30 mouse cellular contexts compared by ENCODE assay signal in the genomic region with DNA sequence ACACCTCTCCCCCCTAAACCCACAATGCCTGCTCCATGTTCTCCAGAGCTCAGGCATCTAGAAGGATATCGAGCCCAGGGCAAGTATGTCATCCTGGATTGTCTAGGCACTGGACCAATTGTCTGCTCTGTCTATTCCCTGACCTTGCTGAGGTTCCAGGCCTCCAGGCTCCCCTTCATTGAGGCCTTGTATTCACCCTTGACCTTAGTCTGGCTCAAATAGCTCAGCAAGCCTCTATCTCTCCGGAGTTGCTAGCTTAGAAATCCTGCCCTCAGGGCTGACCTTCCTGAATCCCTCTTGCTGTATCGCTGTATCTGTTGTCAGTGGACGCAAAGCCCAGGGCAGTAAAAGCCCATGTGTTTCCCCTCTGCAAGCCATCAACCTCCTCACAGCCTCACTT.
A peak's percentile ranks its signal among the peaks of the same experiment; 100 is the strongest.
DNase-seq lines count a peak whose midpoint lies in the region; ATAC-seq lines count a peak whose summit lies in the region.
"Had no signal": no experiment of that assay in that cellular context is flagged by ENCODE, and none has a peak within 500 bp of the region (broad histone marks: within the 10 kb centered on the region; RNA-seq: fewer than 3 reads in every experiment).

No protein-coding gene starts in this region.

- no peaks in the 10 kb centered on the region for H3K9me3 ChIP-seq in forebrain, embryonic 10.5 days
- no peaks in the 10 kb centered on the region for H3K9me3 ChIP-seq in forebrain, embryonic 11.5 days (ENCODE audit: control insufficient read depth, low read length)
- H3K9me3 ChIP-seq in limb, embryonic 10.5 days (replicated peaks) = no peaks in the 10 kb centered on the region
- no peaks in the 10 kb centered on the region for H3K9me3 ChIP-seq in liver, embryonic 12.5 days (replicated peaks)
- H3K9me3 ChIP-seq: embryonic facial prominence, embryonic 10.5 days; embryonic facial prominence, embryonic 13.5 days; heart, embryonic 10.5 days; heart, embryonic 13.5 days had no signal

- H3K27ac ChIP-seq in forebrain, embryonic 10.5 days = peak overlapping the region; percentile 37; the same call in 1 of the 2 replicates
- H3K27ac ChIP-seq in forebrain, embryonic 11.5 days (ENCODE audit: low read depth, low read length) = no peak overlapping the region
- H3K27ac ChIP-seq in limb, embryonic 10.5 days = no peak overlapping the region
- H3K27ac ChIP-seq in liver, embryonic 12.5 days = no peak overlapping the region
- H3K27ac ChIP-seq: embryonic facial prominence, embryonic 10.5 days; embryonic facial prominence, embryonic 13.5 days; gastrocnemius, adult 2 months; heart, embryonic 10.5 days; heart, embryonic 13.5 days; hindbrain, embryonic 14.5 days; hindbrain, postnatal 0 days had no signal

- peaks cover 23% of the 10 kb centered on the region for H3K4me1 ChIP-seq in forebrain, embryonic 10.5 days
- H3K4me1 ChIP-seq in forebrain, embryonic 11.5 days (replicated peaks; ENCODE audit: control insufficient read depth, insufficient read depth, low read length) = no peaks in the 10 kb centered on the region; the same call in 1 of the 2 replicates
- H3K4me1 ChIP-seq in limb, embryonic 10.5 days = peaks cover 21% of the 10 kb centered on the region
- H3K4me1 ChIP-seq in liver, embryonic 12.5 days = no peaks in the 10 kb centered on the region
- H3K4me1 ChIP-seq: embryonic facial prominence, embryonic 13.5 days had no signal

- H3K36me3 ChIP-seq in forebrain, embryonic 10.5 days (replicated peaks) = no peaks in the 10 kb centered on the region
- H3K36me3 ChIP-seq in forebrain, embryonic 11.5 days (ENCODE audit: control insufficient read depth, insufficient read depth, low read length) = no peaks in the 10 kb centered on the region
- no peaks in the 10 kb centered on the region for H3K36me3 ChIP-seq in limb, embryonic 10.5 days
- H3K36me3 ChIP-seq in liver, embryonic 12.5 days = no peaks in the 10 kb centered on the region
- H3K36me3 ChIP-seq: embryonic facial prominence, embryonic 10.5 days; embryonic facial prominence, embryonic 13.5 days; heart, embryonic 10.5 days; heart, embryonic 13.5 days had no signal

- H3K9ac ChIP-seq in forebrain, embryonic 11.5 days (ENCODE audit: low read length) = no peak overlapping the region
- H3K9ac ChIP-seq in liver, embryonic 12.5 days = no peak overlapping the region
- H3K9ac ChIP-seq: embryonic facial prominence, embryonic 13.5 days; forebrain, postnatal 0 days; heart, embryonic 13.5 days; hindbrain, embryonic 14.5 days had no signal

- WGBS in forebrain, embryonic 10.5 days = 55% methylated on average over 4 of the region's 4 CpGs
- WGBS in forebrain, embryonic 11.5 days = 57% methylated on average over 4 of the region's 4 CpGs
- WGBS in limb, embryonic 10.5 days = 25% methylated on average over 4 of the region's 4 CpGs
- WGBS in liver, embryonic 12.5 days (ENCODE audit: insufficient replicate concordance) = 53% methylated on average over 4 of the region's 4 CpGs

- peak; percentile 54 for DNase-seq in adrenal gland, adult 8-10 months
- DNase-seq in adrenal gland, adult 18-20 months (ENCODE audit: low spot score in 2 of 2) = no peak
- no peak for DNase-seq in forebrain, embryonic 10.5 days (ENCODE audit: extremely low spot score, low spot score)
- no peak for DNase-seq in forebrain, embryonic 11.5 days (ENCODE audit: low spot score)
- DNase-seq in ZHBTc4 (ENCODE audit: low read depth, low spot score) = peak; percentile 7
- peak; percentile 22 for DNase-seq in adrenal gland, postnatal 14 days
- no peak for DNase-seq in limb, embryonic 10.5 days (ENCODE audit: low spot score)
- DNase-seq: cerebellum, adult 11 months; cerebellum, adult 2 months; cerebellum, adult 9-11 months; cerebellum, postnatal 25 days; forebrain, postnatal 0 days; gastrocnemius, adult 2 months; gastrocnemius, postnatal 14 days; heart, adult 18-20 months; heart, postnatal 14 days; heart, postnatal 4 days; kidney, adult 18-20 months had no signal

- H3K4me2 ChIP-seq in forebrain, embryonic 11.5 days (ENCODE audit: low read depth, low read length, severe bottlenecking) = no peak overlapping the region
- no peak overlapping the region for H3K4me2 ChIP-seq in liver, embryonic 12.5 days
- H3K4me2 ChIP-seq: embryonic facial prominence, embryonic 13.5 days; heart, embryonic 13.5 days; hindbrain, embryonic 14.5 days had no signal

- no peak for ATAC-seq in forebrain, embryonic 11.5 days (replicated peaks; ENCODE audit: low FRiP score)
- ATAC-seq in liver, embryonic 12.5 days = no peak
- ATAC-seq: activated CD4-positive, CD25-positive, alpha-beta regulatory T cell, adult 4 months; CD4-positive, CD25-positive, alpha-beta regulatory T cell, adult 4 months; forebrain, embryonic 14.5 days; forebrain, postnatal 0 days; hindbrain, postnatal 0 days; inflammation-experienced regulatory T-cells, adult 6 months had no signal

- no peak overlapping the region for H3K4me3 ChIP-seq in forebrain, embryonic 10.5 days
- no peak overlapping the region for H3K4me3 ChIP-seq in forebrain, embryonic 11.5 days (ENCODE audit: low read depth, low read length)
- no peak overlapping the region for H3K4me3 ChIP-seq in limb, embryonic 10.5 days
- H3K4me3 ChIP-seq in liver, embryonic 12.5 days = no peak overlapping the region
- H3K4me3 ChIP-seq: embryonic facial prominence, embryonic 10.5 days; embryonic facial prominence, embryonic 13.5 days; erythroblast, embryonic 14.5 days; gastrocnemius, adult 2 months; heart, embryonic 10.5 days; heart, embryonic 13.5 days had no signal

- no peaks in the 10 kb centered on the region; the same call in 1 of the 2 replicates for H3K27me3 ChIP-seq in forebrain, embryonic 10.5 days (ENCODE audit: poor library complexity, severe bottlenecking)
- H3K27me3 ChIP-seq in forebrain, embryonic 11.5 days (ENCODE audit: control insufficient read depth, insufficient read depth, low read length) = no peaks in the 10 kb centered on the region
- no peaks in the 10 kb centered on the region for H3K27me3 ChIP-seq in limb, embryonic 10.5 days (ENCODE audit: low read depth, poor library complexity, severe bottlenecking)
- no peaks in the 10 kb centered on the region for H3K27me3 ChIP-seq in liver, embryonic 12.5 days (replicated peaks)
- H3K27me3 ChIP-seq: embryonic facial prominence, embryonic 13.5 days had no signal

Comparison
In these comparisons a context has a peak if more than half of its experiments do, and no peak if none do; other contexts are left out.
1. DNase-seq: peak in adrenal gland, adult 8-10 months (single experiment), ZHBTc4 (single experiment) and adrenal gland, postnatal 14 days (single experiment); none in adrenal gland, adult 18-20 months (0 of 2), forebrain, embryonic 10.5 days (single experiment), forebrain, embryonic 11.5 days (single experiment) and limb, embryonic 10.5 days (single experiment).